Mouse (Mus musculus) gonadal fat pad, adult 2 months (tissue): ENCODE data around the gene Hist1h3i. TPM values are rescaled to one million over a fixed set of nuclear protein-coding genes. Genes with fewer than 3 reads are reported as not detected.
"Not testable (repeated sequence)": the region's sequence is repeated elsewhere in the genome, so short reads cannot be mapped to it uniquely, and the experiment has no call there.

Source experiments
- DNase-seq: peaks from one replicate; pipeline ENCODE4 v3.0.0-alpha.2; 2012; ENCODE audit warnings: low read depth
- polyA plus RNA-seq: library from polyadenylated mRNA; depleted of rRNA; stranded (reverse); fragments of >200 nt; gene quantifications from 2 replicates; pipeline ENCODE4 v1.2.3, GENCODE M21; 2012

Gene Hist1h3i
- polyA plus RNA-seq, 1 experiment: 5.7 TPM

GRCm38 (mm10) chr13:21782361-21783254 lies 562 bp downstream of the Hist1h3i start:
- DNase-seq: not testable (repeated sequence)

GRCm38 (mm10) chr13:21781639-21782038 lies 1.5 kb downstream of the Hist1h3i start:
- DNase-seq: no peak

- DNase-seq: no peak
Measured at GRCm38 (mm10) chr13:21781021-21781555, 2.1 kb downstream of the Hist1h3i start.

DNA sequence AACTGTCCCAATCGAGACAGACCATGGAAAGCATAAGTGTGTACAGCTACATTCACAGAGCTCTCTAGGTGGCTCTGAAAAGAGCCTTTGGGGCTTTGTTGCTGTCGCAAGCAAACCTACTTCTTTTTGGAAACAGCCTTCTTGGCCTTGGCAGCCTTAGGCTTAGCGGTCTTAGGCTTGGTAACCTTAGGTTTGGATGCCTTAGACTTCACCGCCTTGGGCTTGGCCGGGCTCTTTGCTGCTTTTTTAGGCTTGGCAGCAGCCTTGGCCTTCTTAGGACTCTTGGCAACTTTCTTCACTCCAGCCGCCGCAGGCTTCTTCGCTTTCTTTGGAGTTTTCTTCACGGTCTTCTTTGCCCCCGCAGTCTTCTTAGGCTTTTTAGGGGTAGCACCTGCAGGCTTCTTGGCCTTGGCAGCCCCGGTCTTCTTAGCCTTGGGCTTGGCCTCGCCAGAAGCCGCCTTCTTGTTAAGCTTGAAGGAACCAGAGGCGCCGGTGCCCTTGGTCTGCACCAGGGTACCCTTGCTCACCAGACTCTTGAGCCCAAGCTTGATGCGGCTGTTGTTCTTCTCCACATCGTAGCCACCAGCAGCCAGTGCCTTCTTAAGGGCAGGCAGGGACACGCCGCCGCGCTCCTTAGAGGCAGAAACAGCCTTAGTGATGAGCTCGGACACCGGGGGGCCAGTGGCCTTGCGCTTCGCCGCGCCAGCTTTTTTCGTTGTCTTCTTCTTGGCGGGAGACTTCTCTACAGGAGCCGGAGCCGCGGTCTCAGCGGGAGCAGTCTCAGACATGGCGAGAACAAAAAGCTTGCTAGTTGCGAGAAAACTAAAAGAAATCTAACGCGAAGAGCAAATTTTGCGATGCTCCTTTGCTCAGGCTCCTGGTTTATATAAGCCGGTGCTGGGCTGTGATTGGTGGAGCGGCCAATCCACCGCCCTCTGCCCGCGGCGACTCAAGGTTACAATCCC lies 3.1 kb downstream of the Hist1h3i start, which contains the start of gene Hist1h1b:
Gene Hist1h1b, minus strand, starts transcription at position 859 of the 965 bp plus-strand sequence.
- DNase-seq: no peak

GRCm38 (mm10) chr13:21778814-21779766 lies 4.1 kb downstream of the Hist1h3i start:
- DNase-seq: no peak

DNA sequence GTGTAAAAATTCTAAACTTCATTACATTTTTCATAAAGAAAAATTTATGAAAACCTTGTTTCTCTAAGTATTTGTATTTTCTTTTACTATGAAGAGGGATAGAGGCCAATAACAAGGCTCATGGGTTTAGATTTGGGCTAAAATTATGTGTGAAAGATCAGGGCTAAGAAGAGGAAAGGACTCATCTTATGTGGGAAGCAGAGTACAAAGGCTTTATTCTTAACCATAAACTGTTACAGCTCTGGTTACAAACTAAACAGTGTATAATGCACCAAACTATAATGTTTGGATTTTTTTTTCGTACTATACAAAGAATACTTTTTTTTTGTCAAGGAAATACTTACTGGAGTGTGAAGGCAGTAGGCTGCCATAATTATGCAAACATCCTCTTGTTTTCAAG lies 27.5 kb downstream of the Hist1h3i start:
- DNase-seq: no peak

DNA sequence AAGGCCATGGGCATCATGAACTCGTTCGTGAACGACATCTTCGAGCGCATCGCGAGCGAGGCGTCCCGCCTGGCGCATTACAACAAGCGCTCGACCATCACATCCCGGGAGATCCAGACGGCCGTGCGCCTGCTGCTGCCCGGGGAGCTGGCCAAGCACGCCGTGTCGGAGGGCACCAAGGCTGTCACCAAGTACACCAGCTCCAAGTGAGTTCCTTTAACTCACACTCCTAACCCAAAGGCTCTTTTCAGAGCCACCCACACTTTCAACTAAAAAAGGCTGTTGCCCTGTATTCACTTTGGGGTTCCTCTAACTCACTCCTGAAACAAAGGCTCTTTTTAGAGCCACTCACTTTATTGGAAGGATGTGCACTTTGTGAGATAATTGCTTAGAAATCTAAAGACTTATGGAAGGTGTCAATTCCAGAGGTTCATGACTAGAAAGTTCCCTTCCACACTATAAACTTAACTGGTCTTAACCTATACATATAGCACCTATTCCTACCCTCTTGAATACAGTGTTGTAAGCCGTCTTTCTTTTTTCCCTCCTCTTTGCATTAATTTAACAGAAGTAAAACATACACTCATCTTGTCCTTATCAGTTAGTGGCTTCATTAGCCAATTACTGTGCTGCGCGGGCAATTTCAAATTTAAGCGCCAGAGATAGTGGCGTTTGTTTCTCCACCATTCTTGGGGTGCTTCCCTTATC lies 28.7 kb downstream of the Hist1h3i start:
- not testable (repeated sequence) for DNase-seq

GRCm38 (mm10) chr13:21753524-21754285 lies 29.5 kb downstream of the Hist1h3i start, which contains the start of the genes Hist1h2ak and Hist1h2bn:
TSS of gene Hist1h2ak (minus strand) at chr13:21753827.
TSS of gene Hist1h2bn (plus strand) at chr13:21754123.
- DNase-seq: peak; percentile 83

GRCm38 (mm10) chr13:21753051-21753523 lies 30.1 kb downstream of the Hist1h3i start:
- DNase-seq: no peak

DNA sequence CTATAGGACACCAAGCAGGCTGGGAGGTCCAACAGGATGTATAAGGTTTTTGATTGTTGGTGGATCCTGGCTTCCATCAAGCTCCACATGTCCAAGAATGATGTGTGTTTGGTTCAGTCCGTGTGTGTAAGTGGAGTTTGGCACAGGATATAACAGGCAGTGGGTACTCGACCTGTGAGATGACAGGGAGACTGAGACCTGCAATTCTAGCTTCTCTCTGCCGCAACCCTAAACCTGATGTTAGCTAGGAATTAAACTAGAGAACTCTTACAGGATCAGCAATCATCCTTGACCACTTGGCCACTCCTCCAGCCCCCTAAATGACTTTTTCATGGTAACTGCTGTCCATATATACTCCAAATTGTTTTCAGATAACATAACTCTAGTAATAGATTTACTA lies 30.8 kb downstream of the Hist1h3i start:
- no peak for DNase-seq

- no peak for DNase-seq
Measured at GRCm38 (mm10) chr13:21751827-21752226, 31.3 kb downstream of the Hist1h3i start.

DNA sequence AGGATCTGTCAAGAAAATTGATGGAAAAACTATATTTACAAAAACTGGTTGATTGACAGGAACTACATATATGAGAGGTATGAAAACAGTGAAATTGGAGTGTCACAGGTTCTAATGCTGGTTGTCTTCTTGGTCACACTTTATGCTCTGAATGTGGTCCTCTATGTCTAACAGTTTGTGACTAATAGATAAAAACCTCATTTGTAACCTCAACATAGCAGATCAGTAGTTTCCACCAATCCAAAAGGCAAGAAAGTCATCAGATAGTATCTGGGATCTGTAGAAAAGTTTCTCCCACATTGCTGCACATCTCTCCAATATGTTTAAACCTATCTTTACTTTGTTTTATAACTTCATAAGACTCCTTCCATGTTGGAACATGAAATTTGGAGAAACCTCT lies 31.8 kb downstream of the Hist1h3i start:
- no peak for DNase-seq

GRCm38 (mm10) chr13:21750159-21751017 lies 32.8 kb downstream of the Hist1h3i start, which contains the start of gene Hist1h4k:
TSS of gene Hist1h4k (minus strand) at chr13:21750505.
- DNase-seq: not testable (repeated sequence)

DNA sequence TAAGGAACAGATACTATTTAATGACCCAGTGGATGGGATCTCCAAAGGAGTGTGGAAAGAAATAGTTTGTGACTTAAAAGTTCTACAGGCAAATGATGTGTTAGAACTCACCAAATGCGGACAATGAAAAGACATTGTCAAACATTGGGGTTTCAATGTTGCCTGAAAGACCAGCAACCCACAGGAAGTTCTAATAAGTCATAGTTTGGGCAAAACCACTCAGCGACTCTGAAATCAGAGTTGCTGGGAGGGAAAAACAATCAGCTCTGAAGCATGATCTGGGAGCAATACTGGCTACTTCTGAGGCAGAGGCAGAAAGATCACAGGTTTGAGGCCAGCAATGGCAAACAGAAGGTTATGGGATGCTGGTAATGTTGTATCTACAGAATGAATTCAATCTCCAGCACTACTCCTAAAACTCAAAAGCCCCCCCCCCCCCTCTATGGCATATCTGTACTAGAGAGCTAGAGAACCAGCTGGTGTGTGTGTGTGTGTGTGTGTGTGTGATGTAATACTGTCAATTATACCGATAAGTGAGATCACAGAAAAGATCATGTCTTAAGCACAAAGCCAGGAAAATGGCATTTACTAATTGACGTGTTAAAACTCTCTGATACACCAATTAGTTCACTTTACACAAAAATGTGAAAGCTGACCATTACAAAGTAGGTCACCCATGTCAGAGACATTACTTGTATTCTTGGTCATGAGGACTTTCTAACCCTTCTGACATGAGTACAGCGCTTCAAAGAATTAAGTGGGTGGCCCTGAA lies 33.6 kb downstream of the Hist1h3i start:
- no peak for DNase-seq

DNA sequence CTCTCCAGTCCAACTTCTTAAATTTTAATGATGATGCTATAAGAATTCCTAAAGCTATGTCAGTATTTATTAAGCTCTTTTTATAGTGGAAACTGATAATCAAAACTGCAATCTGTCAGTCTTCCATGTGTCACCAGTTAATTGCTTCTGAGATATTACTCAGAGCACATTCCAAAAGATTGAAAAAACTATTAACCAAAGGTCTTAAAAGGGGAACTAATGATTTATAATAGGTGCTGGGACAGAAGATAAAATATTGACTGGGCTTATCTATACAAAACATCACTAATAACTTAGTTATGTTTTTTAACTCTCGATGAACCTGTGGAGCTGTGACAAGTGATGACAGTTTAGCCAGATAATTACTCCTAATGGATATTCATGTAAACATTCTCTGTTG lies 38.2 kb downstream of the Hist1h3i start:
- no peak for DNase-seq

DNA sequence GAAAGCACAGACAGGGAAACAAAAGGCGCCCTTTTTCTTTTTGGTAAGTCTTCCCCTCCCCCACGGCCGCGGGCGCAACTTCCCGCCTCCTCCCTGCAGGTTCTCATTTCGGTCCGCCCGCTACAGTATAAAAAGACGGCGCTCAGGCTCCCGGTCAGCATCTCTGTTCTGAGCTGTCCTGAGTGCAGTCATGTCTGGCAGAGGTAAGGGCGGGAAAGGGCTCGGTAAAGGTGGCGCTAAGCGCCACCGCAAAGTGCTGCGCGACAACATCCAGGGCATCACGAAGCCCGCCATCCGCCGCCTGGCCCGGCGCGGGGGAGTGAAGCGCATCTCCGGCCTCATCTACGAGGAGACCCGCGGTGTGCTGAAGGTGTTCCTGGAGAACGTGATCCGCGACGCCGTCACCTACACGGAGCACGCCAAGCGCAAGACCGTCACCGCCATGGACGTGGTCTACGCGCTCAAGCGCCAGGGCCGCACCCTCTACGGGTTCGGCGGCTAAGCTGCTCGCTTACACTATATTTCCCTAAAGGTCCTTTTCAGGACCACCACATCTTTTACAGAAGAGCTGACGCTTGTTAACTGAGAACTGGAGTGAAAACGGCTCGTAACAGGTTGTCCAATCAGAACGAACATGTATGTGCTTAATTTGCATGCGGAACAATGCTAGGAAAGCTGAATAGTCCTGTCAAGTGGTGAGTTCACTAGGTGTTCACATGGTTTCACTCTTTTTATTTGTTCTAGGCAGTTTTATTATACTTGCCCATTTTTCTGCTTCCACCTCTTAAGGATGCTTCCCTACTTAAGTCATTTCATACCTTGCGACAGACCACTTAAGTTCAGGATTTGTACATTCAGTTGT lies 48.0 kb downstream of the Hist1h3i start, which contains the start of gene Hist1h4j:
Gene Hist1h4j, plus strand, starts transcription at position 159 of the 862 bp plus-strand sequence.
- DNase-seq: not testable (repeated sequence)
